Mouse (Mus musculus) spleen, embryonic (tissue): ENCODE measurements around the gene Gm7714.
"Not testable (repeated sequence)": the region's sequence is repeated elsewhere in the genome, so short reads cannot be mapped to it uniquely, and the experiment has no call there.

Experiments
- CTCF ChIA-PET: fragments of 350-600 bp; sonication (Branson Sonifier 250); formaldehyde crosslinking; loops from one replicate; lab custom pipeline; 2022; lab: Charles Lee

Gene Gm7714

GRCm38 (mm10) chr5:88268619-88269018, at the start of gene Gm7714:
TSS of gene Gm7714 (plus strand) at chr5:88268919.
- CTCF ChIA-PET: no interaction called here

GRCm38 (mm10) chr5:88256475-88256874, 12.2 kb upstream of the Gm7714 start:
- CTCF ChIA-PET: no interaction called here

GRCm38 (mm10) chr5:88311307-88311706, 42.6 kb downstream of the Gm7714 start:
- CTCF ChIA-PET: not testable (repeated sequence)

GRCm38 (mm10) chr5:88317012-88317411, 48.3 kb downstream of the Gm7714 start, which contains the start of gene Prol1:
TSS of gene Prol1 (plus strand) at chr5:88317312.
- CTCF ChIA-PET: no interaction called here
